Mouse (Mus musculus): ENCODE data around the gene Srrt. TPM values are rescaled to one million over a fixed set of nuclear protein-coding genes. Genes with fewer than 3 reads are reported as not detected.
A peak's percentile ranks its signal among the peaks of the same experiment; 100 is the strongest.

The Srrt gene
- polyA plus RNA-seq, 1 experiment from 2014 or later: 268 TPM

- DNase-seq (ENCODE audit: low read depth, low spot score) (no peak), ATAC-seq (peak; percentile 60)
- peaks cover 22% of the 10 kb centered on the region for H3K27me3 ChIP-seq
- in situ Hi-C loops (cut with MboI; ENCODE audit: low pct_unique_long_range_greater_than_20kb): no loop called here
- ChIA-PET POLR2A (no interaction called here), CTCF (interaction anchor here (0.9 to 1.2 kb wide), 5 partner anchors 8 to 162 kb away, joined by 3 to 4 read pairs (median 3); partner anchors contain the start of gene Ufsp1)
- TF ChIP-seq CTCF (IDR thresholded peaks at IDR 0.05): peak; percentile 58
These were observed 29.8 kb downstream of the Srrt start for GRCm38 (mm10) chr5:137277360-137278342.

GRCm38 (mm10) chr5:137268131-137268910, 39.2 kb downstream of the Srrt start:
- ATAC-seq: no peak
- DNase-seq (ENCODE audit: low read depth, low spot score): no peak
- peaks cover 15% of the 10 kb centered on the region for H3K27me3 ChIP-seq
- TF ChIP-seq CTCF (IDR thresholded peaks at IDR 0.05): no peak
- ChIA-PET CTCF (no interaction called here), POLR2A (no interaction called here)
- in situ Hi-C loops (cut with MboI; ENCODE audit: low pct_unique_long_range_greater_than_20kb): no loop called here

GRCm38 (mm10) chr5:137264787-137265186, 42.7 kb downstream of the Srrt start:
- H3K27me3 ChIP-seq: peaks cover 11% of the 10 kb centered on the region
- DNase-seq (ENCODE audit: low read depth, low spot score) (no peak), ATAC-seq (no peak)
- in situ Hi-C loops (cut with MboI; ENCODE audit: low pct_unique_long_range_greater_than_20kb): no loop called here
- ChIA-PET POLR2A (no interaction called here), CTCF (no interaction called here)
- TF ChIP-seq CTCF (IDR thresholded peaks at IDR 0.05): no peak

GRCm38 (mm10) chr5:137263897-137264720, 43.4 kb downstream of the Srrt start:
- POLR2A ChIA-PET: no interaction called here
- peaks cover 11% of the 10 kb centered on the region for H3K27me3 ChIP-seq
- no peak for TF ChIP-seq CTCF (IDR thresholded peaks at IDR 0.05)
- DNase-seq (ENCODE audit: low read depth, low spot score) (no peak), ATAC-seq (no peak)
- in situ Hi-C loops (cut with MboI; ENCODE audit: low pct_unique_long_range_greater_than_20kb): no loop called here
- CTCF ChIA-PET: no interaction called here

Other genes with a start within 250 kb of the Srrt start
- gene Serpine1, start 235.4 kb downstream of the Srrt start, polyA plus RNA-seq (2021): 151 TPM
- 35.6 TPM for gene Trim56, start 191.5 kb downstream of the Srrt start, polyA plus RNA-seq (2021)
- not detected for gene Muc3, start 158.4 kb downstream of the Srrt start, polyA plus RNA-seq (2021)
- gene Muc3a, start 95.3 kb downstream of the Srrt start, polyA plus RNA-seq (2021): not detected
- gene Ache, start 20.2 kb downstream of the Srrt start, polyA plus RNA-seq (2021): 1.8 TPM
- 13.0 TPM for gene Ufsp1, start 13.0 kb downstream of the Srrt start, polyA plus RNA-seq (2021)
- 155 TPM for gene Trip6, start 6.7 kb upstream of the Srrt start, polyA plus RNA-seq (2021)
- gene Slc12a9, start 25.9 kb upstream of the Srrt start, polyA plus RNA-seq (2021): 27.5 TPM
- 109 TPM for gene Ephb4, start 42.4 kb upstream of the Srrt start, polyA plus RNA-seq (2021)
- gene Zan, start 169.4 kb upstream of the Srrt start, polyA plus RNA-seq (2021): 7.9 TPM
- gene Pop7, start 194.8 kb upstream of the Srrt start, polyA plus RNA-seq (2021): 43.2 TPM
- gene Gigyf1, start 210.9 kb upstream of the Srrt start, polyA plus RNA-seq (2021): 55.9 TPM
- not detected for gene Epo, start 225.6 kb upstream of the Srrt start, polyA plus RNA-seq (2021)
- gene Gnb2, start 225.8 kb upstream of the Srrt start, polyA plus RNA-seq (2021): 963 TPM
- gene Actl6b, start 245.8 kb upstream of the Srrt start, polyA plus RNA-seq (2021): not detected

All from Patski (cell line).